Mouse (Mus musculus): ENCODE data around the gene Nrde2.
A peak's percentile ranks its signal among the peaks of the same experiment; 100 is the strongest.

The Nrde2 gene

DNA sequence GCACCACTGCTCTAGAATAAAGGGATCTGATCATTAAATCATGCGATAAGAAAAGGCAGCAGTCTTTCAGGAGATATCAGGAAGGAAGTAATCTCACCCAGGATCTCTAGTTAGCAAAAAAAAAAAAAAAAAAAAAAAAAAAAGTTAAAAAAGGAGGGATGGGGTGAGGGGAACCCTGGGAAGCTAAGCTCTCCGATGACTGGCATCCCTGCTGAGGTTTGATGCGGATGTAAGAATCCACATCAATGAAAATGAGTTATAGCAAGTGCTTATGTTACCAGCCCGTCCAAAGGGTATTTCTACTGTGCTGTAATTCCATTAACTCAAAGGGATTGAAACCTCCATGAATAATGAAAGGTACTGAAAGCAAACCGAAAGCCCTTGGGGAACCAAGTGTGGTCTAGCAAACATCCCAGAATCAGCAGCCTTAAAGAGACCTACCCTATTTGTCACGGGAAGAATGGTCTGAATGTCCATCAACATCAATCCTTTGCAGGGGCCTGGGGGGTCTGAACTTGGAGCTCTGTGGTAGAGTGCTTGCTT, 19.5 kb upstream of the Nrde2 start:
- no peak for DNase-seq (ENCODE audit: low spot score)

DNA sequence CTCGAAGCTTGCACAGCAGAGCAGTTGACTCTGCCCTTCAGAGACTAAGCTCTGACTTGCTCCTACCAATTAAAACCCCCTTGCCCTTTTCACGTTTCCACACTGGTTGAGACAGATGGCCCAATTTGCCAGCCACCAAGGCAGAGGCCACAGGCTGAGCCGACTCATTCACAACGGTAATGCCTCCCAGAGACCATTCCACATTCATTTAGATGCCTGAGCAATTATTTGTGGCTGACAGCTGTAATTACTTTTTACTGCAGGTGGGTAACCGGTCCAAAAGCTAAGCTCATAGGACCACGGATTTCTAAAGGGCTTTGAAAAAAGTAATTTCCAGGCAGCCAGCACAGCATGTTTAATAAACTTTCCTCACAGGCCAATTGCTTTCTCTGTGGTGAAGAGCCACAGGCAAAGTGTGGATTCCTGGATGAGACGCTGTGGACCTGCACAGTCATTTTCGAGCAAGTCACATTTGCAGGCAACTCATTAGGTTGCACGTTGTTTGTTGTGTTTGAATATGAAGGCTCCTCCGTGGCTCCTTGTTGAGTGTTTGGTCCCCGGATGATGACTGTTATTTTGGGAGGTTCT, 17.1 kb upstream of the Nrde2 start:
- DNase-seq (ENCODE audit: low spot score), result no peak

DNA sequence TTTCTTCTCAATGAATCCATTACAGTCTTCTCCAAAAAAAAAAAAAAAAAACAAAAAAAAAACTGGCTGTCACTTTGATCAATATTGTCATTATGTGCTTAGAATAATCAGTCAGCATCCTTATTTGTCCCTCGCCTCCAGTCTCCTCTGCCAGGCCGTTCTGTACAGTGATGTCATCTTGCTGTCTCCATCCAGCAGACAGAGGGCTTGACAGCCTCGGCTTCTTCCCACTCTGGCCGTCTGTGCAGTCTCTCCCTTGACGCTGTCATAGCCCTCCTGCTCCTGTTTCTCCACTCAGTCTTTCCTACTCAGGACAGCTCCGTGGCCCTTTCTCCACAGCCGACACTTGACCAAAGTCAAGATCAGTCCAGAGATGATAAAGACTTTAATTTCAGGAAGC, 13.0 kb upstream of the Nrde2 start:
- no peak for DNase-seq (ENCODE audit: low spot score)

DNA sequence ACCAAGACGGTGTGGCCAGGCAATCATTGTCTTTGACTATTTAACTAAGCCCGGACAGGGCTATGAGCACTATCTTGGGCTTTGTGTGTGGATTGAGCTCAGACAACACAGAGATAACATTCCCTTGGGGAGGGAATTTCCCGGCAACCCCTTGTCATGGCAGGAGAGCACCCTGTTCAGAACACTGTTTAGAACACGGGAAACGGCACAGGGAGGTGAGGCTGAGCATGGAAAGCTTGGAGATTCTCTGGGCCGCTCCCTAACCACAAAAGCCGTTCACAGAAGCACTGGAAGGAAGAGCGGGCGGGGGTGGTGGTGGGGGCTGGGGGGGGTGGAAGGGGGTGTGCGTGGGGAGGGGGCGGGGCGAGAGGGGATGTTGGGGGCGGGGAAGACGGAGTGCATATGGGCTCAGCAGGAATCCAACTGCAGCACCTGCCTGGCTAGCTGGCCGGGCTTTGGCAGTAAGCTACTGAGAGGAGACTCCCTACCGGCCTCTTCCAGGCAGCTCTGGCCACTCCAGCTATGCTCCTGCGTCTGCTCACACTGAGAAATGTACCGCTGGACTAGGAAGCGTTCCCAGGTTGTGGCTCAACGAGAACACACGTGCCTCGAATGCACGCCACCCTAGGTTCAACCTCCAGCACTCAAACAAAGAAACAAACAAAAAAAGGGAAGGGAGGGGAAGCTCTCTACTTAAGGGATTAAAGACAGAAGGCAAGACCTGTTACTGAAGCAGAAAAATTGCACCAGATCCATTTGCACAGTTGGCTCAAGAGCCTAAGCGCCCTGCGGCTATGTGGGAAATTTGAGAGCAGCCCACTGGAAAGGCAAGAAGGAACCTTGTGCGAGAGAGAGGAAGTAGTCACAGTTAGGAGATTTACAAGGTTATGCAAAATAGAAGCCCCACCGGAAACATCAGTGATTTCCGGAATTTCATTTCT, 8.7 kb upstream of the Nrde2 start:
- no peak for DNase-seq (ENCODE audit: low spot score)

DNA sequence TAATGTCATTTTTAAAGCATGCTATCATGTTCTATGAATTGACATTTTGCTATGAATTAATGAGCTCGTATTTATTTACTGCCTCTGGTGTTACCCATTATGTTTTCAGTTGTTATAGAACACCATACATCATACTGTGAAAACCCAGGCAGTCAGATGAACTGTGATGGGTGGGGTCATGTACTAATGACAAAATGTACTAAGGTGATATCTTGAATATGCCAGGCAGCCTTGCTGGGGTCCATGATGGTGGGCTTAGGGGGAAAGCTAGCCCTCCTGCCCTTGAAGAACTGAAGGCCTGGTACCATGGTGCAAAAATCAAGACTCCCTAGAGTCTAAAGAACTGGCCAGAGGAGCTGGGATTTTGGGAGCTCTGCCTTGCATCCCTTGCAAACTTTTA, 8.0 kb upstream of the Nrde2 start:
- DNase-seq (ENCODE audit: low spot score), result no peak

DNA sequence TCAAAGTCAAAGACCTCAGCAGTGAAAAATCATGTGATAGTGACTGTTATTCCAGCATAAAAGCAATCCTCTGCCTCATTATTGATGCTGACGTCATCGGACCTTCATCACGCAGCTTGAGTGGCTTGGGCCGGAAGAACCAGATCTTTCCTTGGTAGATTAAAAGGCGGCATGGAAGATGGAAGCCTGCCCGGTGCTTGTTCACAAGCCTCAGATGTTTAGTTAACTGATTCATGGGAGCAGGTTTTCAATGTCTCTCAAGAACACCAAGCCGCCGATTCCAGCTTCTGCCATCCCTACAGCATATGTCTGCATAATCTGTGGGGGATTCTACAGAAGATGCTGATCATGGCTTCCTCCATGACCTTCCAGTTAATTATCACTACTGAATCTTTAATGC, 7.5 kb upstream of the Nrde2 start:
- DNase-seq (ENCODE audit: low spot score), result no peak

DNA sequence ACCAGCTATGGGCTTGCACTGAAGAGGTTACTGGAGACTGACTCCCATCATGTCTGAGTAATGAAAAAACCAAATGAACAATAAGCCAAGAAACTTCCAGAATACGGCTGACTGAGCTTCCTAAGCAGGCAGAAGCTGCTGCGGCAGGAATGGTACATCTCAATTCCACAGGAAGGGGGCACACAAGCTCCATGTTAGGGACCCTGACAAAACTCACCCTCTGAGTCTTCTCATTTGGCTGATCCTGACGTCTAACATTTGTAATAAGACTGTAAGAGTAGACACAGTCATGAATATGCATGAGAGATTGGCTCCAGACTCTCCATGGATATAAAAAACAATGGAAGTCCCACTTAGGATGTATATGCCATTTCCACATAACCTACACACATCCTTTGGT, 6.7 kb upstream of the Nrde2 start:
- no peak for DNase-seq (ENCODE audit: low spot score)

DNA sequence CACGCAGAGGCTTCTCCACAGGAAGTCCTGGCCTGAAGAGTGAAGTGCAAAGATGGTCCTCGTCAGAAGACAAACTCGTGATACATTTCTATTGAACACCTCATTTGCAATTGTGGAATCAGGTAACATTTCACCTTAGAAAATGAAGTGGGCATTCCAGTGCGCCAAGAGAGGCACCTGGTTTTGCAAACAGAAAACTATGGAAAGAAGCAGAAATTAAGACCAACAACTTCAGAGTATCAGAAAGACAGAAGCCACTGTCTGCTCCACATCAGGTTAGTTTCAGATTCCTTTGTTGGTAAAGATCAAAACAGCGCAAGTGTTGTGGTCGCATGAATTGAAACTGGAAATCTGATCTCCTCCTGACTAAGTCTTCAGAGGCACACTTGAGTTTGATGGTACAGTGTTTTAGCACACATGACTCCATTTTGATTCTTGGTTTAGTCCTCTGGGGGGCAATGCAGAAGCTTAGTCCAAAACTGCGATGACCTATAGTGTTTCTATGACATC, 5.6 kb upstream of the Nrde2 start:
- no peak for DNase-seq (ENCODE audit: low spot score)

DNA sequence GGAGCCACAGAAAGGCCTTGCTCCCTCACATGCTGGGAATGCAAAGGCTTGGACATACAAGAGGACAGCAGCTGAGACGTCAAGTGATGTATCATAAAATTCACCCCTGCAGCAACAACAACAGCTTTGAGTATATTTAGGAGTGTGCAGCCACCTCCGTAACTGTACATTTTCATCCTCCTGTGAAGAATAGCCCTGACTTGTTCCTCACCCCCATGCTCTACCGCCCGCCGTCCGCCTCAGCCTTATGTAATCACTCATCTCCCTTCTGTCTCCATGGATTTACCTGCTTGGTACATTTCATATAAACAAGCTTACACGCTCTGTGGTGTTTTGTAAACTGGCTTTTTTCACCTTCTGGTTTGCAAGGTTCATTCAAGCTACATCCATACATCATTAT, 7.0 kb downstream of the Nrde2 start:
- DNase-seq (ENCODE audit: low spot score), result no peak

DNA sequence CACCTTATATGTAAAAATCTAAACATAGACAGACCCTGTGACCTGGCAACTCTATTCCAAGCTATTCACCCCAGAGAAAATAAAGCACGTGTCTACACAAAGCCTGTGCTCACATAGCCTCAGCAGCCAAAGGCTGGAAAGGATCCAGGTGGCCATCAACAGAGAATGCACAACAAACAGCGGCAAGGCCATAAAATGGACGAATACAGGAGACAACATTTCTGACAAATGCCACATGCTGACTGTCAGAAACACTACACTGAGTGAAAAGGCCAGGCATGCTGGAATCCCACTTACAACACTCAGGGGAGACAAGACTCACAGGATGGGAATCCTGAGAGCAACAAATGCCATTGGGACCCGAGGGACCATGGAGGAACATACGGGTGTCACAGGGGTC, 15.2 kb downstream of the Nrde2 start:
- no peak for DNase-seq (ENCODE audit: low spot score)

DNA sequence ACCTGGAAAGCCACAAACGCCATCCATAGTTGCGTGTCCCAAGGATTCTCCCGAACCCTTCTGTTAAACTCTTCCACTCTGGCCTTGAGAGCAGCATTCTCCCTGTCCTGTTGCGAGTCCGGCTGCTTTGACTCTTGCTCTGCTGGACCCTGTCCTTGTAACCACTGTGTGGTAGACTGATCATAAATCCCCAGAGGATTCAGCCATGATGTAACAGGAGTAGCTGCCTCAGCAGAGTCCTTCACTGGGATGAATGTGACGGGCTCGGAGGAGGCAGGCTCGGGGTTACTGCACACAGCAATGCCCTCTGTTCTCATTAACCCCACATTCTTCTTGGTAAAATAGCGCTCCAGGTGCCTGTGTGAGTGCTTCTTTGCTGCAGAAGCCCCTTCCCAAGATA, 15.7 kb downstream of the Nrde2 start:
- no peak for DNase-seq (ENCODE audit: low spot score)

DNA sequence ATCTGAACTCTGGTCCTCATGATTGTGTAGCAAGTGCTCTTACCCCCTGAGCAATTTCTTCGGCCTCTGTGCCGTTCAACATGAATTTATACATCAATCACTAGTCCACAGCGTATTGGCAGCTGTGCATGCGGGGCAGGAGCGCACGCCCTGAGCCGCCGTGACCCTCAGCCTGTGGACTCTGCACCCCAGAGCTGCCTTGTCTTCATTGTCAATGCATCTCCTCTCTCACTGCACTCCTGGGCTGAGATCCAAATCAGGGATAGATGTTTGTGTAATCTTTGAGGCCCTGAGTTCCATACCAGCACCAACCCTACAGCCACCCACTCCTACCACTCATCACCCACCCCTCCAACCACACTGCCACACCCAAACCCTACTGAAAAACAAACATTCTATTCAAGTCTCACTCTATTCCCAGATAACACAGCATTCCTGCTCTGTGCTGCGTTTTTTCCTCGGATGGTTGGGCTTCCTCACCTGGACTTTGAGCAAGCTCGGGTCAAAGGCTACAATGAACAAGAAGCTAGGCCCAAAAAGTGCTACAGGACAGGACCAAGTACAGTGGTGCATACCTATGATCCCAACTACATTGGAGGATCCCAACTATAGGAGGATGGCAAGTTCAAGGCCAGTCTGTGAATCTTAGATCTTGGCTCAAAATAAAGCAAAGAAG, 16.5 kb downstream of the Nrde2 start:
- no peak for DNase-seq (ENCODE audit: low spot score)

DNA sequence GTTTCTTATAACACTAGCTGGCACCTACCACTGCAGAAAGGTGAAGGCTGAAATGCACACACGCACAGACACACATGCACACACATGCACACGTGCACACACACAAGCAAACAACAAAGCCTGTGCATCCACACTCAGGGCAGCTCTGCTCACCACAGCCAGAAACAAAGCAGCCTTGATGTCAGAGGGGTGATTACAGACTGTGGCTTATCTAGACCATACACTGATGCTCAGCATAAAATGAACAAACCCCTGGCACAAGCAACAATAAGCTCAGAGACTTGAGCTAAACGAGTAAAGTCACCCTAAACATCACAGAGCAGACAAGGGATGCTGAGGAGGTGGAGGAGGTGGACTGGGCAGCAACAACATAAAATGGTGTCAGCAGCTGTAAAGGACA, 24.3 kb downstream of the Nrde2 start:
- DNase-seq (ENCODE audit: low spot score), result no peak

DNA sequence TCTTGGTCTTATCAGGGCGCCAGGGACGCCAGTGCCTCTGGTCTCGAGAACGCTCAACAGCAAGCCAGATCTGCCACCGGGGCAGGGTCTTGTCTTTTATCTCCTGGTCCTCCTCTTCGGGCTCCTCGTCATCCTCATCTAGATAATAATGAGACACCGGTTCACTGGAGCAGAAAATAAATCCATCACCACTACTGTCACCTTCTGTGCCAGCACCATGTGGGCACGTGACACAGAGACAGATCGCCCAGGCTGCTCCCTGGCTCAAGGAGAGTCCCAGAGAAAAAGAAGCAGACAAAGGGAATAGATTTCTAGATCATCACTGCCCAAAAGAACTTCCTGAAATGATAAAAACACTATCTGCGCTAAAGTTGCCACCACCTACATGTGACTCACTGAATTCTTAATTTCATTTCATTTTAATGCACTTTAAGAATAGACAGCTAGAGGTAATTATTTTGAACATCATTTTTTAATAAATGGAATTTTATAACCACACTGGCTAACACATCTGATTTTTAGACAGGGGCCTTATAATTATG, 25.0 kb downstream of the Nrde2 start:
- DNase-seq (ENCODE audit: low spot score), result no peak

DNA sequence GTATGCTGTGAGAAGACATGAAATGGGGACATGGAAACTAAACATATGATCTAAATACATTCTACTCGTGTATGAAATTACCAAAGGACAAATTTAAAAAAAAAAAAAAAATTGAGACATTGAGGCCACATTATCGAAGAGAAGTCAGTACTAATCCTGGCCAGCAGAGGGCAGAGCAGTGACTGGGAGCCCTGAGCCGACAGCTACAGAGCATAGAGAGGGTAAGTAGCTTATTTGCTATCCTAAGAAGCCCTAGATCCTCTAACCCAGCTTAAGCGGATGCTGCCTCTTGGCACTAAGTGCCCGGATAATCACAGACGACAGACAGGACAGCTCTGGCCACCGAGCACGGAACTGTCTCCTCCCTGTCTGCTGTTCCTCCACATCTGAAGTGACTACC, 27.8 kb downstream of the Nrde2 start:
- peak; percentile 31 for DNase-seq (ENCODE audit: low spot score)

DNA sequence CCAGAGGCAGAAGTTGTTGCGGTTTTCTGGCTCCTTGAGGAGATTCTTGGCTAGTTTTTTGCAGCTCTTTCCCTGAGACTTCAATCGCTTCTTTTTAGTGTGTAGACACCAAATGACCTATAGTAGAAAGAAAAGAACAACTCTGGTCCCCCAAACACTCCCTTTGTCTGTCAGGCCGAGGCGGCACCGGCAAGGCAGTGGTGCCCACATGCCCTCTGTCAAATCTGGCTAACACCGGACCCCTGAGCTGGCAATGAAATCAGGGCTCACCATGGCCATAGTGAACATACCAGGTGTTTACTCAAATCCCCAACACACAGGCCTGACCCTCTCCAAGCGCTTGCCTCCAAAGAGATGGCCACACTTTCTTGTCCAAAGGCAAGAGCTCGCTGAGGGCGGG, 28.3 kb downstream of the Nrde2 start:
- no peak for DNase-seq (ENCODE audit: low spot score)

DNA sequence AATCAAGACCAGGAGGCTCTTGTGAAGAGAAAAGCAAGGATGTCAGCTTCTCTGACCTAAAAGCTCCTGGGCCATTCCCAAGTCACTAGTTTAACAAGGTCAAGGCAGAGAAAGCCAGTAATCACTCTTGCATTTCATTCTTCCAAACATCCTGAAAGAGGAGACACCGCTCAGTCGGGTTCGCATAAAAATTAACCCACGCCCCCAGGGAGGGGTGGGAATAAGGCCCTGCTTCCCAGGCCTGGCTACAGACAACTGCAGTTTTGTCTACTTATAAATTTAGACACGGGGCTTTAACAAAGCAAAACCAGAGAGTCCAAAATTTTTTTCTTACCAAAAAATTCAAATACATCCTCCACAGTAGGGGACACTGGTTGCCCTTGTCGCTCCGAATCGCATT, 30.5 kb downstream of the Nrde2 start:
- no peak for DNase-seq (ENCODE audit: low spot score)

DNA sequence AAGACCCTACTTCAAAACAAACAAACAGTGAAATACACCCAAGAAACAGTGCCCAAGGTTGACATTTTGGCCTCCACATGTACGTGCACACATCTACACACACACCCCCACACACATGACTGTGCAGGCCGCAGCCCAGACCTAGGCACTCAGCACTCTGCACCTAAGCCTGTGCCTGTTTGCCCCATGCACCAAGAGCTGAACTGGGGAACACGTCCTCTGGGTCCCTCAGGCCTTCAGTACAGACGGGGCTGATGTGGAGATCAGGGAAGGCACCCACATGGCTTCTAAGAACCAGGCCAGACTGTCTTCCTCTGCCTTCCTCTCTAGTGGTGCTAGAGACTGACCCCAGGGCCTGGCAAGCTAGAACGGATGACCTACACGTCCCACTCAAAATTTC, 30.9 kb downstream of the Nrde2 start:
- DNase-seq (ENCODE audit: low spot score), result no peak

DNA sequence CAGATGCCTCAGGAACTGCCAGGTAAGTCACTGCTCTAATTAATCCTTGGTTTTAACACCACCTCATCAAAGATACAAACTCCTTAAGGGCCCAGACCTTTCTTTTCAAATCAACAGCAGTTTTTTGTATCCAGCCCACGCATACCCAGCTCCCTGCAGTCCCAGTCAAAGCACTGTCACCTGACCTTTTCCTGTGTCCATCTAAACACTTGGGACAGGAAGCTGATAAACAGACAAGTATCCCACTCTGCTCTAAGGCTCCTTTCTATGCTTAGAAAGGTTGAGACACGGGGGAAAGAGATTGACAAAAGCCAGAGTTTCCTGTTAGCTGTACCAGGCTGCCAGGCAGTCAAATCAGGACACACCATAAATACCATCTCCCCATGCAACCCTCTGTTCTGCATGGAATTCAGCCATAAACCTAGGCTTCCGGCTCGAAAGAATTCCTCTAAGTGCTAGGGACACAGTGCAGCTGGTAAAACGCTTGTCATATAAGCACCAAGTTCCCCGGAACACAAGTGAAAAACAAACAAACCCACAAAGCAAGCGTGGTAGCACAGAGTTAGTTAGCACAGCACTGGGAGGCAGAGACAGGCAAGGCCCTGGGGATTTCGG, 31.5 kb downstream of the Nrde2 start:
- DNase-seq (ENCODE audit: low spot score), result no peak

DNA sequence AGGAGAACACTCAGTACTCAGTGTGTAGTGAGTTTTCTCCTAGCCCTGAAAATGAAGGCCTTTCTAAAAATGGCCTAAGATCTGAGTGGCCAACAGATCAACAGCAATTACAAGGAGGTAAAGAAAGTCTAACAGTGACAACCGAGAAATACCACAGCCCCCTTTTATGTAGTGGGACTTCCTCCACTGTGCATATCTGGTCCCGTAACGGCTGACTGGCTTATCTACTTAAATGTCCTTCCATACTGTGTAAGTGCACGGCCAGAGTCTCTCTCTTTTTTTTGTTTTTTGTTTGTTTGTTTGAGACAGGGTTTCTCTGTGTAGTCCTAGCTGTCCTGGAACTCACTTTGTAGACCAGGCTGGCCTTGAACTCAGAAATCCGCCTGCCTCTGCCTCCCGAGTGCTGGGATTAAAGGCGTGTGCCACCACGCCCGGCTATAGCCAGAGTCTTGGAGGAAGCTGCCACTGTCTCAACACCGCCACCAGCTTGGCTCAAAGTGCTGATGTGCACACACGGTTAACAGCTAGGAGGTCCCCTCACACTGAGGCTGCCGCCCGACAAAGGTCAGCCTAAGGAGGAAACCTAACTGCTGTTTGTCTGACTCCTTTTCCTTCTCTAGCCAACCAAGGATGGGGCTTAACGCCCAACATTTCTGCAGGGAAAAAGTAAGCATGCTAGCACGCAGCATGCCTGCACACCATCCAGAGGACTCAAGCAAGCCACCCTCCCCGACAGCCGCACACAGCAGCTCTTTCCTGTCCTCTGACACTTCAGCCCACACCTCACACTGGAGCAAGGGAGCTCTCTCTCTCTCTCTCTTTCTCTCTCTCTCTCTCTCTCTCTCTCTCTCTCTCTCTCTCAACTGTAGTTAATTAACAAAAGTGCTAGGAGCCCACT, 32.2 kb downstream of the Nrde2 start:
- DNase-seq (ENCODE audit: low spot score), result no peak

All from testis, postnatal 14 days (tissue).